Mouse (Mus musculus) Muller cell, postnatal 12 days (primary cell): ENCODE measurements around the gene Fam83e.

Experiments used
- DNase-seq: peaks from one replicate; pipeline ENCODE4 v3.0.0-alpha.2; 2015; ENCODE audit errors: inconsistent ontology term

Gene Fam83e

GRCm38 (mm10) chr7:45739820-45740219 is 18.8 kb downstream of the Fam83e start:
- DNase-seq, result no peak

- DNase-seq, result no peak
Measured at GRCm38 (mm10) chr7:45741308-45741707, 20.3 kb downstream of the Fam83e start.

GRCm38 (mm10) chr7:45741777-45742176 is 20.8 kb downstream of the Fam83e start:
- DNase-seq, result no peak

- peak; percentile 68 for DNase-seq
Measured at GRCm38 (mm10) chr7:45742338-45742737, 21.3 kb downstream of the Fam83e start.

GRCm38 (mm10) chr7:45744387-45744786 is 23.4 kb downstream of the Fam83e start:
- DNase-seq, result peak; percentile 69

- DNase-seq, result no peak
Measured at GRCm38 (mm10) chr7:45746518-45746917, 25.5 kb downstream of the Fam83e start.

- no peak for DNase-seq
Measured at GRCm38 (mm10) chr7:45747450-45747849, 26.4 kb downstream of the Fam83e start.

- no peak for DNase-seq
Measured at GRCm38 (mm10) chr7:45748110-45748509, 27.1 kb downstream of the Fam83e start.

GRCm38 (mm10) chr7:45749401-45749800 is 28.4 kb downstream of the Fam83e start:
- no peak for DNase-seq

- DNase-seq, result no peak
Measured at GRCm38 (mm10) chr7:45750162-45750561, 29.1 kb downstream of the Fam83e start.

- DNase-seq, result no peak
Measured at GRCm38 (mm10) chr7:45755703-45756102, 34.7 kb downstream of the Fam83e start.

- DNase-seq, result peak; percentile 66
Measured at GRCm38 (mm10) chr7:45759400-45759799, 38.4 kb downstream of the Fam83e start.

GRCm38 (mm10) chr7:45760151-45760550 is 39.1 kb downstream of the Fam83e start:
- DNase-seq, result no peak

- DNase-seq, result no peak
Measured at GRCm38 (mm10) chr7:45765995-45766394, 45.0 kb downstream of the Fam83e start.

- no peak for DNase-seq
Measured at GRCm38 (mm10) chr7:45766764-45767163, 45.8 kb downstream of the Fam83e start.

- DNase-seq, result no peak
Measured at GRCm38 (mm10) chr7:45767500-45767899, 46.5 kb downstream of the Fam83e start.

GRCm38 (mm10) chr7:45770427-45771082 is 49.5 kb downstream of the Fam83e start:
- DNase-seq, result no peak

- DNase-seq, result peak; percentile 14
Measured at GRCm38 (mm10) chr7:45771101-45771500, 50.1 kb downstream of the Fam83e start.

- DNase-seq, result no peak
Measured at GRCm38 (mm10) chr7:45775237-45775636, 54.2 kb downstream of the Fam83e start.
